Mouse (Mus musculus) neural tube, embryonic 14.5 days (tissue): ENCODE data around the gene Usp30. TPM values are rescaled to one million over a fixed set of nuclear protein-coding genes. Genes with fewer than 3 reads are reported as not detected.

Experiments used
- ATAC-seq: fragments of 200-750 bp; cut with Nextera tagmentation; 2 replicates; pipeline ENCODE4 v1.8.0; 2017; ENCODE audit warnings: low read depth, mild to moderate bottlenecking, moderate TSS enrichment, moderate library complexity
- H3K27ac ChIP-seq: fragments of 300-500 bp; sonication (generic); 2 replicates; pipeline ENCODE4 v1.5.1; 2014; ENCODE audit warnings: low read depth, mild to moderate bottlenecking, control low read depth, low read length, moderate library complexity, mixed read lengths
- H3K27me3 ChIP-seq: fragments of 300-500 bp; sonication (generic); 2 replicates; pipeline ENCODE4 v1.6.1; 2014; ENCODE audit warnings: low read length; ENCODE audit not compliant: control insufficient read depth, insufficient read depth
- H3K36me3 ChIP-seq: fragments of 300-500 bp; sonication (generic); 2 replicates; pipeline ENCODE4 v1.6.1; 2014; ENCODE audit warnings: low read length, mixed read lengths; ENCODE audit not compliant: control insufficient read depth, insufficient read depth
- H3K4me1 ChIP-seq: fragments of 300-500 bp; sonication (generic); 2 replicates; pipeline ENCODE4 v1.6.1; 2014; ENCODE audit warnings: low read length; ENCODE audit not compliant: control insufficient read depth, insufficient read depth
- H3K4me2 ChIP-seq: fragments of 300-500 bp; sonication (generic); 2 replicates; pipeline ENCODE4 v1.6.1; 2014; ENCODE audit warnings: mild to moderate bottlenecking, low read depth, low read length, control low read depth
- H3K4me3 ChIP-seq: fragments of 300-500 bp; sonication (generic); 2 replicates; pipeline ENCODE4 v1.5.1; 2014; ENCODE audit warnings: low read depth, low read length, control low read depth, mixed read lengths
- H3K9ac ChIP-seq: fragments of 300-500 bp; sonication (generic); replicated peaks from 2 replicates; pipeline ENCODE4 v1.6.1; 2014; ENCODE audit warnings: low read depth, mild to moderate bottlenecking, control low read depth, low read length, mixed read lengths
- H3K9me3 ChIP-seq: fragments of 300-500 bp; sonication (generic); 2 replicates; pipeline ENCODE4 v1.6.1; 2016; ENCODE audit warnings: low read length; ENCODE audit not compliant: control insufficient read depth
- WGBS: fragments of 180-500 bp; shearing (Covaris S2); extraction: QIAGEN DNeasy Blood & Tissue Kit; methylation state at CpG from one replicate; pipeline ENCODE4 v1.1.7; 2014; 5-methylcytosine and 5-hydroxymethylcytosine counted together
- polyA plus RNA-seq: library from polyadenylated mRNA; unstranded; fragments of >200 nt; fragmentation: Nextera tagmentation; extraction: Ambion mirVana; gene quantifications from 2 replicates; pipeline ENCODE4 v1.2.1, GENCODE M21; 2014

Gene Usp30
- polyA plus RNA-seq, 1 experiment from 2014 or later, result 16.9 TPM

GRCm38 (mm10) chr5:114052246-114052761 lies 13.0 kb upstream of the Usp30 start:
- no peaks in the 10 kb centered on the region for H3K4me1 ChIP-seq
- 29% methylated on average over 9 of the region's 9 CpGs for WGBS

GRCm38 (mm10) chr5:114057129-114057731 lies 8.0 kb upstream of the Usp30 start:
- no peak overlapping the region for H3K4me3 ChIP-seq
- no peak overlapping the region for H3K9ac ChIP-seq
- WGBS, result 77% methylated on average over 9 of the region's 9 CpGs
- H3K9me3 ChIP-seq, result no peaks in the 10 kb centered on the region
- no peak for ATAC-seq
- no peaks in the 10 kb centered on the region for H3K4me1 ChIP-seq
- H3K27ac ChIP-seq, result no peak overlapping the region
- no peaks in the 10 kb centered on the region for H3K27me3 ChIP-seq
- H3K4me2 ChIP-seq, result no peak overlapping the region
- peaks cover 8% of the 10 kb centered on the region; the same call in 1 of the 2 replicates for H3K36me3 ChIP-seq

More at GRCm38 (mm10) chr5:114052246-114052761, 13.0 kb upstream of the Usp30 start:
- Histone ChIP-seq H3K36me3 (peaks cover 3% of the 10 kb centered on the region; the same call in 1 of the 2 replicates), H3K27me3 (no peaks in the 10 kb centered on the region), H3K9me3 (no peaks in the 10 kb centered on the region), H3K9ac (no peak overlapping the region), H3K4me2 (no peak overlapping the region; the same call in 1 of the 2 replicates), H3K4me3 (no peak overlapping the region), H3K27ac (no peak overlapping the region)
- no peak for ATAC-seq

- Histone ChIP-seq H3K4me1 (no peaks in the 10 kb centered on the region), H3K36me3 (peaks cover 17% of the 10 kb centered on the region; the same call in 1 of the 2 replicates), H3K9ac (no peak overlapping the region), H3K27me3 (no peaks in the 10 kb centered on the region), H3K27ac (no peak overlapping the region), H3K9me3 (no peaks in the 10 kb centered on the region), H3K4me3 (no peak overlapping the region), H3K4me2 (no peak overlapping the region)
- ATAC-seq, result no peak
- WGBS, result 64% methylated on average over 7 of the region's 7 CpGs
Observed at GRCm38 (mm10) chr5:114061675-114062074, 3.6 kb upstream of the Usp30 start.

GRCm38 (mm10) chr5:114063958-114064357 lies 1.3 kb upstream of the Usp30 start:
- 52% methylated on average over 4 of the region's 4 CpGs for WGBS
- Histone ChIP-seq H3K4me3 (no peak overlapping the region), H3K9ac (no peak overlapping the region), H3K4me1 (no peaks in the 10 kb centered on the region), H3K4me2 (no peak overlapping the region), H3K9me3 (no peaks in the 10 kb centered on the region), H3K27ac (no peak overlapping the region), H3K27me3 (no peaks in the 10 kb centered on the region), H3K36me3 (peaks cover 15% of the 10 kb centered on the region; the same call in 1 of the 2 replicates)
- no peak for ATAC-seq

- peaks cover 10% of the 10 kb centered on the region; the same call in 1 of the 2 replicates for H3K36me3 ChIP-seq
- H3K4me1 ChIP-seq, result no peaks in the 10 kb centered on the region
- H3K27ac ChIP-seq, result no peak overlapping the region
- no peak overlapping the region for H3K4me3 ChIP-seq
- H3K9ac ChIP-seq, result no peak overlapping the region
- H3K27me3 ChIP-seq, result no peaks in the 10 kb centered on the region
- no peak for ATAC-seq
- H3K9me3 ChIP-seq, result no peaks in the 10 kb centered on the region
- 56% methylated on average over 6 of the region's 6 CpGs for WGBS
- no peak overlapping the region for H3K4me2 ChIP-seq
Observed at GRCm38 (mm10) chr5:114066601-114067000, 1.3 kb downstream of the Usp30 start.

GRCm38 (mm10) chr5:114067543-114067942 lies 2.3 kb downstream of the Usp30 start:
- Histone ChIP-seq H3K4me3 (no peak overlapping the region), H3K9me3 (no peaks in the 10 kb centered on the region), H3K4me2 (no peak overlapping the region), H3K9ac (no peak overlapping the region), H3K27ac (no peak overlapping the region), H3K4me1 (no peaks in the 10 kb centered on the region), H3K27me3 (no peaks in the 10 kb centered on the region), H3K36me3 (peaks cover 9% of the 10 kb centered on the region; the same call in 1 of the 2 replicates)
- 88% methylated on average over 9 of the region's 9 CpGs for WGBS
- no peak for ATAC-seq

DNA sequence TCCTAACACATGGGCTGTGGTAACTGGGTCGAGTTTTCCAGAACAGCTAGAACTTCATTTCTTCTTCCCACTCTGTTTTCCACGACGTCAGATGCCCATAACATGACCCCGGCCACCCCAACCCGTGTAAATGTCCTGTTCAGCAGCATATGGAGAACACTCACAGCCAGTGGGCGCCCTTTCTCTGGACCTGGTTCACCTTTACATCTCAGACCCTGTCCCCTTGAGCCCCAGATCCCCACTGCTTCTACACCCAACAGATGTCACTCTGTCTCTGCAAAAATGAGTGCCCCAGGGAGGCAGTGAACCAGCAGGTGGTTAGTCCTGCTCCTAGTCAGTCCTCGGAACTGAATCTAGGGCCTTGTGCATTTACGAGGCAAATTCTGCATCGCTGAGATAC lies 2.7 kb downstream of the Usp30 start:
- Histone ChIP-seq H3K27me3 (no peaks in the 10 kb centered on the region), H3K36me3 (peaks cover 6% of the 10 kb centered on the region; the same call in 1 of the 2 replicates), H3K9ac (no peak overlapping the region), H3K4me3 (no peak overlapping the region), H3K27ac (no peak overlapping the region), H3K4me1 (no peaks in the 10 kb centered on the region), H3K4me2 (no peak overlapping the region), H3K9me3 (no peaks in the 10 kb centered on the region)
- 78% methylated on average over 9 of the region's 9 CpGs for WGBS
- no peak for ATAC-seq

DNA sequence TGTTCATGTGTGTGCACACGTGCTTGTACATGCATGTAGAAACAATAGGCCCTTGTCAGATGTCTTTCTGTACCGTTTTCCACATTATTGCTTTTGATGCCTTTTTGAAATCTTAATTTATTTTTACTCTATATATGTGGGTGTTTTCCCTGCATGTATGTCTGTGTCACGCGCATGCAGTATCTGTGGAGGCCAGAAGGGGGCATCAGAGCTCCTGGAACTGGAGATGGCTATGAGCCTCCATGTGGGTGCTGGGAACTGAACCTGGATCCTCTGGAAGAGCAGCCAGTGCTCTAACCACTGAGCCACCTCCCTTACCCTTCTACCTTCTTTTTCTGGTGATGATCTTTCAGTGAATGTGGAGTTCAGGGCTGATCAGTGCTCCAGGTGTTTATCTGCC lies 5.6 kb downstream of the Usp30 start:
- no peak for ATAC-seq
- Histone ChIP-seq H3K4me2 (no peak overlapping the region), H3K27ac (no peak overlapping the region), H3K4me1 (no peaks in the 10 kb centered on the region), H3K9me3 (no peaks in the 10 kb centered on the region), H3K36me3 (no peaks in the 10 kb centered on the region), H3K27me3 (no peaks in the 10 kb centered on the region), H3K4me3 (no peak overlapping the region), H3K9ac (no peak overlapping the region)
- 95% methylated on average over 4 of the region's 4 CpGs for WGBS

DNA sequence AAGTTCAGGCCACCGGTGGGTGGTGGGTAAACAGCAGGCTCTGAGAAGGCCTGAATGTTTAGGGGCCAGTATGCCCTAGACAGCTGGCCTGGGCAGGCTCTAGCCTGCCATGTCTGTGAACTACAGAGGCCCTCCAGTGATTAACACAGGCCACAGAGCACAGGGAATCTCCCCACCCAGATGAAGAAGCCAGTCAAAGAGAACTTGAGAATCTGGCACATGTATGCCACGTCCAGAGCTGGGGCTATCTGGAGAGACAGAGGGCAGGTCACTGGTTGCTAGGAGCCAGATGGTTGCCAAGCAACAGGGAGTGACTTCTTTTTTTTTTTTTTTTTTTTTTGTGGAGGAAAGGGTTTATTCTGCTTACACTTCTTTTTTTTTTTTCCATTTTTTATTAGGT lies 7.0 kb downstream of the Usp30 start:
- ATAC-seq, result no peak

More for the DNA sequence above, 7.0 kb downstream of the Usp30 start:
- H3K4me2 ChIP-seq, result no peak overlapping the region
- WGBS, result 38% methylated on average over 2 of the region's 2 CpGs
- no peak overlapping the region for H3K4me3 ChIP-seq
- H3K9me3 ChIP-seq, result no peaks in the 10 kb centered on the region
- H3K27ac ChIP-seq, result no peak overlapping the region
- H3K9ac ChIP-seq, result no peak overlapping the region
- H3K4me1 ChIP-seq, result no peaks in the 10 kb centered on the region
- no peaks in the 10 kb centered on the region for H3K27me3 ChIP-seq
- H3K36me3 ChIP-seq, result no peaks in the 10 kb centered on the region
